Mouse (Mus musculus) ES-E14 (cell line): ENCODE measurements at regions not wholly inside any gene's neighbourhood (a gene's known extent, or its start where the extent isn't known, plus 50 kb on each side); places are given as distances from the start of the nearest gene placed in this dataset.

Experiments used
- HCFC1 ChIP-seq: IDR thresholded peaks from 2 replicates; pipeline ENCODE4 v1.6.1; 2012; ENCODE audit warnings: low read length, inconsistent platforms, borderline replicate concordance; ENCODE audit not compliant: insufficient read depth
- ZNF384 ChIP-seq: IDR thresholded peaks from 2 replicates; pipeline ENCODE4 v1.6.1; 2012; ENCODE audit warnings: low read depth, low read length, inconsistent platforms

DNA sequence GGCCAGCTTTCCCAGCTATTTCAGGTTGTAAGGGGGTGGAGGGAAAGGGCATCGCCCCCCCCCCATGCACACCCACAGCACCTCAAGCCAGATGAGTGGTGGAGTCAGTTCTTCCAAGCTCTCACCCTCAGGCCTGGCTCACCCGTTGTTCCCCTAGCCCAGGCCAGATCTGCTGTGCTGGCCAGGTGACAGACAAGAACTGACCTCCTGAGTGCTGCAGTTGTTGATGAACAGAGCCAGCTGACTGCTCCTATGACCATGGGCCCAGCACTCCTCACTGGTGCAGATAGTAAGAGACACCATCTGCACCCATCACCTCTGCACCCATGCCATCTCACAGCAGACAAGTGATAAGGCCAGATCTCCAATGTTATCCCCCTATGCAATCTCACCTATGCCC is 291.5 kb upstream of the Ptchd4 start:
- TF ChIP-seq HCFC1 (no peak), ZNF384 (no peak)
